Mouse (Mus musculus) embryo, embryonic 11 days (tissue): ENCODE results near the gene Gtf2f1.

Experiments
- DNase-seq: peaks from one replicate; pipeline ENCODE4 v3.0.0-alpha.2; 2015

Gtf2f1 gene

DNA sequence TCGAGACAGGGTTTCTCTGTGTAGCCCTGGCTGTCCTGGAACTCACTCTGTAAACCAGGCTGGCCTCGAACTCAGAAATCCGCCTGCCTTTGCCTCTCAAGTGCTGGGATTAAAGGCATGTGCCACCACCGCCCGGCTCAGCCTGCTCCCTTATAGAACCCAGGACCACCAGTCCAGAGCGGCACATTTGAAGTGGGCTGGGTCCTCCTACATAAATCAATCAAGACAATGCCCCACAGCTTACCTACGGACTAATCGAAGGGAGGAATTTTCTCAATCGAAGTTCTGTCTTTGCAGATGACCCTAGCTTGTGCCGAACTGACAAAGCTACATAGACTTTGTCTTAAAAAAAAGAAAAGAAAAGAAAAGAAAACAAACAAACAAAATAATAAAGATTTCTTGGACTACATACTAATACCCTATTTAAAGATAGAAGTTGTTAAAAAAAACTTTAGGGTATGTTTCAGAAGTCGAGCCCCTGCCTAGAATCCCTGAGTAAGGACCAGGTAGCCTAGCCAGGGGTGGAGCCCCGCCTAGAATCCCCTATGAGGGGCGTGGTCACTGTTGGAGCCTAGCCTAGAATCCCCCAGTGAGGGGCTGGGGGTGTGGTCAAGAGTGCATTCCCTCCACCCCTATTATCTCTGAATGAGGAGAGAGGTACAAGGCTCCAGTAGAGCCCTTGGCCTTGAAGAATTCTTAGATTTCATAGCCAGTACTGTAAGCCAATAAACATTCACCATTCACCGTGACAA is 37.0 kb downstream of the Gtf2f1 start:
- peak; percentile 14 for DNase-seq

DNA sequence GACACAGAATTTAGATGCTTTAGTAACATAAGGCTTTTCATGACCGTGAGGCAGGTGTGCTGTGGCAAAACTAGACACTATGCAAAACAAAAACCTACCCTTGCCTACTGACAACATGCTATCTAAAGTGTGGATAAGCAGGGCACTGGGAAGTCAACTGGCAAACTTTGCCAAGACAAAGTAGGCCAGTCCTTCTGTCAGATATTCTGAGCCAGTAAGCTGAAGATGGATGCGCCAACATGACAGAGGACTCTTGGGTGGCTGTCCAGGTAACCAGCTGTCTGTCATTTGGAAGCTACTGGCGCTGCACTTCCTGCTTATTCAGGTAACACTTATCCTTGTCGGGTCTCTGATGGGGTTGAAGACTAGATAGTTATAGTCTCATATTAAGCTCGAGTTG is 41.0 kb downstream of the Gtf2f1 start:
- DNase-seq = no peak

DNA sequence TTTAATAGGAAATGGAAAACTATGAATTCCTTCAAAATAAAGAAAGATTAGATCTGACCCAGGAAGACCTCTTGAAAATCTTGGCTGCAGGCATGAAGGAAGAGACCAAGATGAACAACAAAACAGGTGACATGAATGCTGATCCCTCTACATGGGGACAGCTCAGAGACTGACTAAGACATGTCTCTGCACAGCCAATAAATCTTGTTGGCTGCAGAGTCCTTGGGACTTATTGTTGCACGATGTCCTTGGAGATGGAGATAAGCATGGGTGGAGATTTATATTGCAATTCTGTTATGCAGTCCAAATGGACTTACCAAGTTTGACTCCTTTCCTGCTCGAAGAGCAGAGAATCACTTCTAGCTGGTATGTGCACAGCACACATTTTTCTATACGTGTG is 41.8 kb downstream of the Gtf2f1 start:
- no peak for DNase-seq

DNA sequence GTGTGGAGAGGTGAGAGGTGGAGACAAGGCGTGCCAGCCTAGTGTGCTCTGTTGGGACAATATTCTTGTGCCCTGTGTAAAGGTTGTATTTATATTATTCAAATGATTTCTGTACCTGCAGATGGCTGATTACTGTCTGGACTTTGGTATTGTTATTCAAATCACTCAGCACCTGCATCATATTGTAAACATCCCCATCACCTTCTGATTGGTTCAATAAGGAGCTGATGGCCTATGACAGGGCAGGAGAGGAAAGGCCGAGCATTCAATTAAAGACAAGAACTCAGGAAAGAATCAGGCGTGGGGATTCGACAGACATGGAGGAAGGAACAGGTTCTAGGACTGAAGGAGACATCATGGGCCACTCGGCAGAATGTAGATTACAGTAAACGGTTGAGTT is 47.4 kb downstream of the Gtf2f1 start:
- DNase-seq = no peak

DNA sequence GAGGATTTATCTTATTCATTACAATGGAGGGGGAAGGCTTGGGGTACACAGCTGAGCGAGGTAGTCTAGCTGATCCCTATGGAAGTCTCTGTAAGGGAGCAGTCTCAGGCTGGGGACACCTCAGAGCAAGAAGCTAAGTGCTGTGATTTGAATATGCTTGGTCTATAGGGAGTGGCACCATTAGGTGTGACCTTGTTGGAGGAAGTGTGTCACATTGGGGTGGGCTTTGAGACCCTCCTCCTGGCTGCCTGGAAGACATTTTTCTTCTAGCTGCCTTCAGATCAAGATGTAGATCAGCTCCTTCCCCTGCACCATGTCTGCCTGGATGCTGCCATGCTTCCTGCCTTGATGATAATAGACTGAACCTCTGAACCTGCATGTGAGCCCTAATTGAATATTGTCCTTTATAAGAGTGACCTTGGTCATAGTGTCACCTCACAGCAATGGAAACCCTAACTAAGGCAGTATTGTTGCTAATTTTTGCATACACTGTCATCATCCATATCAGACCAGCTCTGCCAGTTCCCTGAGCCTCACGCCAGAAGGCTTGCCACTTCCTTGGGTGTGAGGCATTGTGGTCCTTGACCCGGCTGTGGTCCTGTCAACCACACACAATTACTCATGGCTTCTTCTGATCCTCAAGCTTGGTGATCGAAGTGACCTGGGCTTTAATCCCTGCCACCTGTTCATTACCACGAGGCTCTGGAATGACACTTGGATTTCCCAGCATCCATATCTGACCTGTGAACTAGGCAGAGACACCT is 48.3 kb downstream of the Gtf2f1 start:
- DNase-seq = no peak

DNA sequence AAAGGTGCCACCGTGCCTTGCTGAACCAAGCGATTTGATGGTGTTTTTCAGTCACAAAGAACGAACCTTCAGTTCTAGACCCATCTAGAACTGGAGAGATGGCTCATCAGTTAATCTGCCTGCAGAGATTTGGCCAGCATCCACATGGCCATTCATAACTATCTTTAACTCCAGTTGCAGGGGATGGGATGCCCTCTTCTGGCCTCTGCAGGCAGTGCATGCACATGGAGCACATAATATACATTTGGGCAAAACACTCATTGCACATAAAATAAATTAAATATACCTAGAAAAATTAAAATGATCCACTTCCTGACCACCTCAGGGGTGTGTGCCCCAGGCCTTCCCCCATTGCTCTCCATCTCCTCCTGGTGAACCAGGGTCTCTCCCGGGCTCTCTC is 49.2 kb downstream of the Gtf2f1 start:
- no peak for DNase-seq

DNA sequence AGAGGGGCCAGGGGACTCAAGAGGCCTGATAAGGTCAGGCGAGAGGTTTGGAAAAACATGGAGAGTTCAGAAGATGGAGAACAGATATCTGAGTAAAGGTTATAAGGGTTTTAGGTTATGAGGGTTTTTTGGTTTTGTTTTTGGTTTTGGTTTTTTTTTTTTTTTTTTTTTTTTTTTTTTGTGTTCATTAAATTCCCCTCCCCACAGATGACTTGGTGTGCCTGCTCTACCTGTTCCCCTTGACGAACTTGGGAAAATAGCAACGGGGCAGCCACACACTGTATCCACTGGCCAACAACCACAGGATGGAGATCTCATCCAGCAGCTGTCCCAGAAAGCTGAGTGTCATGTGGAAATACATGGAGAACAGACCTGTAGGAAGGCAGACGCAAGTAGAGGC is 52.4 kb downstream of the Gtf2f1 start:
- DNase-seq = no peak

DNA sequence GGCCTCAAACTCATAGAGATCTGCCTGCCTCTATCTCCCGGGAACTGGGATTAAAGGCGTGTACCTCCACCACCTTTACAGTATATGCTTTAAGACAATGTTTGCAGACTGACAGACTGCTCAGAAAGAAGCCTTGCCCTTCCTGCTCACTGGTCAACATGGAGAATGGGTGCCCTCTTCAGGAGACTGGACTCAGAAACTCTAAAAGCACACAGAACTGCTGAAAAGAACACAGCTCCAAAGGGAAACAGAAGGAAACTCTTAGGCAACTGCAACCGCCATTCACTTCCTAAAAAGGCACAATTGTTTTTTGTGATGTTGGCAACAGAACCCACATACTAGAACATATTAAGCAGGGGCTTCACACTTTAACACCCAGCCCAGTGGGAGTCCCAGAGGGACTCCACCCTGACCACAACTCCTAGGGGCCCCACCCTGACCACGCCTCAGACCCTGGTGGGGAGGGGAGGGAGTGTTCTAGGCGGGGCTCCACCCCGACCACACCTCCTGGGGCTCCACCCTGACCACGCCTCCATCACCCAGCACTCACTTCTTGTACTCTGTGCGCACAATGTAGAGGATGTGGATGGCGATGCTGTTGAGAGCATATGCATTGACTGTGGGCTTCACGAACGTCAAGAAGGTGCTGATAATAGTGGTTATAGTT is 53.2 kb downstream of the Gtf2f1 start:
- peak; percentile 12 for DNase-seq

DNA sequence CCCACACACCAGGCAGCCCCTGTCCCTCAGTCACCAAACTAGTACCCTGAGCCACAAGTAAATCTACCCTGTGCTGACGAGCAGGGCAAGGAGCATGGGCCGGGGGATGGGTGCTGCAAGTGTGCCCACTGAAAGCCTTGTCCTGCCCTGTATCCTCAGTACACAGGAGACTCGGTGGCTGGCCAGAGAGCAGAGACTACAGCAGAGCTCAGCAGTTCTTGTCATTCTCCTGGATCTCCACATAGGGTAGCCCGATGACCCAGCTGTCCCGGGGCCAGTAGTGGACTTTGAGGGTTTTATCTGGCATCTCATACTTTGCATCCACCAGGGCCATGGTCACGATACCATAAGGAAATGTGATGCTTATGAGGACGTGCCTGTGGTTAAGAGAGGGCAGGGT is 56.2 kb downstream of the Gtf2f1 start:
- DNase-seq = no peak
